Mouse (Mus musculus) forebrain, embryonic 16.5 days (tissue): ENCODE measurements around the gene Galk2. TPM values are rescaled to one million over a fixed set of nuclear protein-coding genes. Genes with fewer than 3 reads are reported as not detected.

Experiments used
- ATAC-seq: fragments of 200-750 bp; cut with Nextera tagmentation; 2 replicates; pipeline ENCODE4 v1.8.0; 2017; ENCODE audit warnings: mild to moderate bottlenecking, moderate library complexity
- H3K27ac ChIP-seq: fragments of 300-500 bp; sonication (generic); 2 replicates; pipeline ENCODE4 v1.5.1; 2014; ENCODE audit warnings: low read length, control low read depth
- H3K27me3 ChIP-seq: fragments of 300-500 bp; sonication (generic); replicated peaks from 2 replicates; pipeline ENCODE4 v1.6.1; 2014; ENCODE audit warnings: low read length; ENCODE audit not compliant: control insufficient read depth, insufficient read depth
- H3K36me3 ChIP-seq: fragments of 300-500 bp; sonication (generic); 2 replicates; pipeline ENCODE4 v1.6.1; 2014; ENCODE audit not compliant: control insufficient read depth, insufficient read depth
- H3K4me1 ChIP-seq: fragments of 300-500 bp; sonication (generic); replicated peaks from 2 replicates; pipeline ENCODE4 v1.6.1; 2014; ENCODE audit warnings: low read length; ENCODE audit not compliant: control insufficient read depth, insufficient read depth
- H3K4me2 ChIP-seq: fragments of 300-500 bp; sonication (generic); 2 replicates; pipeline ENCODE4 v1.6.1; 2014; ENCODE audit warnings: mild to moderate bottlenecking, low read length, control low read depth
- H3K4me3 ChIP-seq: fragments of 300-500 bp; sonication (generic); replicated peaks from 2 replicates; pipeline ENCODE4 v1.5.1; 2014; ENCODE audit warnings: mild to moderate bottlenecking, low read length, control low read depth
- H3K9ac ChIP-seq: fragments of 300-500 bp; sonication (generic); replicated peaks from 2 replicates; pipeline ENCODE4 v1.6.1; 2014; ENCODE audit warnings: low read depth, low read length, control low read depth
- H3K9me3 ChIP-seq: fragments of 300-500 bp; sonication (generic); 2 replicates; pipeline ENCODE4 v1.6.1; 2016; ENCODE audit warnings: low read length; ENCODE audit not compliant: control insufficient read depth
- WGBS: fragments of 180-500 bp; shearing (Covaris S2); extraction: QIAGEN DNeasy Blood & Tissue Kit; methylation state at CpG from one replicate; pipeline ENCODE4 v1.1.7; 2014; 5-methylcytosine and 5-hydroxymethylcytosine counted together
- polyA plus RNA-seq: library from polyadenylated mRNA; unstranded; fragments of >200 nt; fragmentation: Nextera tagmentation; extraction: Ambion mirVana; gene quantifications from 2 replicates; pipeline ENCODE4 v1.2.1, GENCODE M21; 2015

Galk2 gene
- polyA plus RNA-seq, 1 experiment from 2014 or later, result 27.9 TPM

GRCm38 (mm10) chr2:125914713-125915112 lies 55.8 kb downstream of the Galk2 start:
- Histone ChIP-seq H3K4me2 (no peak overlapping the region), H3K27me3 (no peaks in the 10 kb centered on the region), H3K36me3 (no peaks in the 10 kb centered on the region), H3K4me3 (no peak overlapping the region), H3K27ac (no peak overlapping the region), H3K4me1 (0 out of 2 replicates have a peak, but pooled peaks cover 4% of the 10 kb centered on the region), H3K9me3 (no peaks in the 10 kb centered on the region), H3K9ac (no peak overlapping the region)
- no peak for ATAC-seq

- no peaks in the 10 kb centered on the region for H3K9me3 ChIP-seq
- H3K4me2 ChIP-seq, result no peak overlapping the region
- no peak overlapping the region for H3K4me3 ChIP-seq
- 66% methylated on average over 11 of the region's 11 CpGs for WGBS
- no peaks in the 10 kb centered on the region for H3K4me1 ChIP-seq
- no peaks in the 10 kb centered on the region for H3K36me3 ChIP-seq
- no peak overlapping the region for H3K27ac ChIP-seq
- no peak for ATAC-seq
- no peak overlapping the region for H3K9ac ChIP-seq
- no peaks in the 10 kb centered on the region for H3K27me3 ChIP-seq
Observed at GRCm38 (mm10) chr2:125916652-125917296, 57.9 kb downstream of the Galk2 start.

DNA sequence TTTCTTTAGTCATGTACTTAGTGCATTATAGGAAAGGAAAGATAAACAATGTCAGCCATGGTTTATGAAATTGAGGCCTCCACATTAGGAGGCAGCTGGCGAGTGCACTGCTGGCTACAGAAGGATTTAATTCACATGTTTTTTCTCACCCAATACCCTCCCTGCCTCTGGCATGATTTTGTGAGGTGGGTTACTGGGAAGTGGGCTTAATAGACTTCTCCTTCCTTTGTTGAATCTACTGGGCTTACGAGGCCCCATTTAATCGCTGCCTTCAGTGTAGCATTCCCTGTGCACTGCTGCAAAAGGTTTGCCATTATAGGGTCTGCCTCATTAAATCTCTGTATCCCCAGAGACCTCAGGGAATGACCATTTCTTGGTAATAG lies 58.4 kb downstream of the Galk2 start:
- 13% methylated on average over 3 of the region's 3 CpGs for WGBS
- H3K27ac ChIP-seq, result no peak overlapping the region
- no peak for ATAC-seq

GRCm38 (mm10) chr2:125921273-125921672 lies 62.4 kb downstream of the Galk2 start:
- WGBS, result 43% methylated on average over 5 of the region's 5 CpGs
- no peaks in the 10 kb centered on the region for H3K36me3 ChIP-seq
- H3K9me3 ChIP-seq, result no peaks in the 10 kb centered on the region
- no peaks in the 10 kb centered on the region for H3K4me1 ChIP-seq
- no peak overlapping the region for H3K9ac ChIP-seq
- H3K4me3 ChIP-seq, result no peak overlapping the region
- H3K27me3 ChIP-seq, result no peaks in the 10 kb centered on the region
- no peak overlapping the region for H3K27ac ChIP-seq
- no peak for ATAC-seq
- H3K4me2 ChIP-seq, result no peak overlapping the region

More for the DNA sequence above, 58.4 kb downstream of the Galk2 start:
- Histone ChIP-seq H3K36me3 (no peaks in the 10 kb centered on the region), H3K27me3 (no peaks in the 10 kb centered on the region), H3K9me3 (no peaks in the 10 kb centered on the region), H3K4me1 (no peaks in the 10 kb centered on the region), H3K4me3 (no peak overlapping the region), H3K4me2 (no peak overlapping the region), H3K9ac (no peak overlapping the region)

- Histone ChIP-seq H3K27ac (no peak overlapping the region), H3K4me2 (no peak overlapping the region), H3K36me3 (no peaks in the 10 kb centered on the region), H3K9me3 (no peaks in the 10 kb centered on the region), H3K27me3 (no peaks in the 10 kb centered on the region), H3K4me3 (no peak overlapping the region), H3K9ac (no peak overlapping the region), H3K4me1 (no peaks in the 10 kb centered on the region)
- WGBS, result 95% methylated on average over 5 of the region's 5 CpGs
- no peak for ATAC-seq
Observed at GRCm38 (mm10) chr2:125922149-125922548, 63.2 kb downstream of the Galk2 start.

GRCm38 (mm10) chr2:125922877-125923276 lies 64.0 kb downstream of the Galk2 start:
- Histone ChIP-seq H3K27me3 (no peaks in the 10 kb centered on the region), H3K4me3 (no peak overlapping the region), H3K4me1 (no peaks in the 10 kb centered on the region), H3K36me3 (no peaks in the 10 kb centered on the region), H3K27ac (no peak overlapping the region), H3K9me3 (no peaks in the 10 kb centered on the region), H3K9ac (no peak overlapping the region), H3K4me2 (no peak overlapping the region)
- 77% methylated on average over 4 of the region's 4 CpGs for WGBS
- ATAC-seq, result no peak

DNA sequence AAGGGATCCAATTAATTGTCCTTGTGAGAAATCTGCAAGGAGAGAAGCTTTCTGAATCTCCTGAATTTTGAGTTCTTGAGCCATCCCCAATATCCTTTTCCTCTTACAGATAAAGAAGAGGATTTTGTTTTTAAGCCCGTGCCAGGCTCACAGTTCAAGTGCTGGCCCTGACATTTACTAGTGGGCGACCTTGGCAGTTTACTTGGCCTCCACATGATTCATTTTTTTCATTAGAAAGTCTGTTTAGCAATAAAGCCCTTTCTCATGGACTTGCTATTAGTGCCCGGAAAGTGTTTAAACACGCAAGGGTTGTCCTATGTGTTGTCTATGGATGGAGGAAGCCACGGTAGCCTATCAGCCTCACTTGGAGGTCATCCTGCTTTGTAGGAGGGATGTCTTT lies 64.4 kb downstream of the Galk2 start:
- no peaks in the 10 kb centered on the region for H3K36me3 ChIP-seq
- H3K4me3 ChIP-seq, result no peak overlapping the region
- ATAC-seq, result no peak
- no peaks in the 10 kb centered on the region for H3K27me3 ChIP-seq
- H3K4me2 ChIP-seq, result no peak overlapping the region
- no peaks in the 10 kb centered on the region for H3K4me1 ChIP-seq
- WGBS, result 95% methylated on average over 5 of the region's 5 CpGs
- no peak overlapping the region for H3K9ac ChIP-seq
- no peak overlapping the region for H3K27ac ChIP-seq
- H3K9me3 ChIP-seq, result no peaks in the 10 kb centered on the region

GRCm38 (mm10) chr2:125924554-125924953 lies 65.6 kb downstream of the Galk2 start:
- WGBS, result 71% methylated on average over 1 of the region's 1 CpGs

DNA sequence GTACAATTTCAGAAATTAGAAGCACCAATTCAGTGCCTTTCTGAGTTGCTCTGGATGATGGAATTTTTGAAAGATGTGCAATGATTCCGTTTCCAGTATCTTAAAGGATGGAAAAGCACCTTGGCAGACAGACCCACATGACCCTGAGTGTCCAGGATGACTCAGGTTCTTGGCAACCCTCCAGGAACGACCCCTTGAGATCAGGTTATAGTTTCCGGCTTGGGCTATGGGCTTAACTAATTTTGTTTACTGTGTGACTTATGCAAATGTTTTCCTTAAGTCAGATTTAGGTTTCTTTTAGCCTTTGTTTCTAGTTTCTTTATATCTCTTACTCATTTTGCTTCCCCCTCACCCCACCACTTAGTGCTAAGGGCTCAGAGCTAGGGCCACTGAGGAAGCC lies 66.2 kb downstream of the Galk2 start:
- Histone ChIP-seq H3K9me3 (no peaks in the 10 kb centered on the region), H3K9ac (no peak overlapping the region), H3K4me3 (no peak overlapping the region), H3K4me2 (no peak overlapping the region), H3K27me3 (no peaks in the 10 kb centered on the region), H3K36me3 (no peaks in the 10 kb centered on the region), H3K27ac (no peak overlapping the region), H3K4me1 (no peaks in the 10 kb centered on the region)
- WGBS, result 80% methylated on average over 3 of the region's 3 CpGs
- ATAC-seq, result no peak

More at GRCm38 (mm10) chr2:125924554-125924953, 65.6 kb downstream of the Galk2 start:
- Histone ChIP-seq H3K9me3 (no peaks in the 10 kb centered on the region), H3K27ac (no peak overlapping the region), H3K27me3 (no peaks in the 10 kb centered on the region), H3K4me3 (no peak overlapping the region), H3K36me3 (no peaks in the 10 kb centered on the region), H3K4me1 (no peaks in the 10 kb centered on the region), H3K9ac (no peak overlapping the region), H3K4me2 (no peak overlapping the region)
- ATAC-seq, result no peak

- no peaks in the 10 kb centered on the region for H3K27me3 ChIP-seq
- ATAC-seq, result no peak
Observed at GRCm38 (mm10) chr2:125929396-125929795, 70.5 kb downstream of the Galk2 start.

More at GRCm38 (mm10) chr2:125929396-125929795, 70.5 kb downstream of the Galk2 start:
- 89% methylated on average over 3 of the region's 3 CpGs for WGBS
- H3K4me2 ChIP-seq, result no peak overlapping the region
- no peak overlapping the region for H3K4me3 ChIP-seq
- H3K27ac ChIP-seq, result no peak overlapping the region
- H3K9ac ChIP-seq, result no peak overlapping the region
- H3K4me1 ChIP-seq, result no peaks in the 10 kb centered on the region
- H3K36me3 ChIP-seq, result no peaks in the 10 kb centered on the region
- no peaks in the 10 kb centered on the region for H3K9me3 ChIP-seq
